Mouse (Mus musculus) ES-Bruce4 (cell line): Measurements from ENCODE around the gene Tpr.

Experiments
- CTCF ChIP-seq: IDR thresholded peaks from one replicate; pipeline ENCODE4 v1.8.1; 2011; ENCODE audit warnings: low read depth, low read length
- EP300 ChIP-seq: IDR thresholded peaks from 2 replicates; pipeline ENCODE4 v1.6.1; 2011; ENCODE audit warnings: low read depth, low read length; ENCODE audit not compliant: insufficient read depth

DNA sequence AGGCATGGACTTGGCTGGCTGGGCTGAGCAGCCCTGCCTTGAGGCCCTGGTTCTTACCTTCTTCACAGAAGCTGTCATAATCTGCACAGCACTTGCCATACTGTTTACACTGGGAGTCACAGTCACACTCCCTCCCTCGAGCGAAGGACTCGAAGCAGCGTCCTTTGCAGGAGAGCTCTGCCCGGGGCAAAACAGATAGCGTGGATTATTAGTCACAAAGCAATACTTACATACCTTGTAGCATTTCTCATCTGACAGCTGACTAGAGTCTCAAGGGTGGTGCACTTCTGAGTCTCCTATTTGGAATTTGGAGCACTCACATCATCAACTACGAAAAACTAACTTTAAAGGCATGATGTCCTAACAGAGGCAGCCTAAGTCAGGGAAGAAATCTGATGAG is 68.0 kb downstream of the Tpr start:
- TF ChIP-seq EP300: no peak
- no peak for TF ChIP-seq CTCF
